Mouse (Mus musculus) layer of hippocampus, postnatal 14 days (tissue): Measurements from ENCODE around the gene Wdr24. TPM values are rescaled to one million over a fixed set of nuclear protein-coding genes. Genes with fewer than 3 reads are reported as not detected.

Experiments
- DNase-seq, 2 experiments: peaks; one replicate each; pipeline ENCODE4 v3.0.0; 2021 to 2022; ENCODE audit warnings: low spot score in 2 of 2, mixed read lengths in 1 of 2
- total RNA-seq, 2 experiments: library from RNA; stranded (reverse); gene quantifications; 2 replicates each; pipeline ENCODE4 v1.2.3; 2021

Gene Wdr24
- total RNA-seq, 2 experiments from 2014 or later: 21.7 to 23.4 TPM

- no peak for DNase-seq
Measured at GRCm38 (mm10) chr17:25830806-25831431, 7.5 kb downstream of the Wdr24 start.

GRCm38 (mm10) chr17:25831451-25832281 lies 8.2 kb downstream of the Wdr24 start:
- DNase-seq: no peak

- DNase-seq: peak; percentile 98 to 99
Measured at GRCm38 (mm10) chr17:25832436-25833290, 9.2 kb downstream of the Wdr24 start.

- peak in 1 of 2 experiments; percentile 89 for DNase-seq
Measured at GRCm38 (mm10) chr17:25833291-25833663, 9.8 kb downstream of the Wdr24 start, which contains the start of gene Stub1. Stub1 (minus strand) TSS chr17:25833404.

GRCm38 (mm10) chr17:25833961-25834594 lies 10.7 kb downstream of the Wdr24 start:
- no peak for DNase-seq

GRCm38 (mm10) chr17:25834595-25835222 lies 11.3 kb downstream of the Wdr24 start:
- DNase-seq: no peak

- no peak for DNase-seq
Measured at GRCm38 (mm10) chr17:25835301-25835700, 11.9 kb downstream of the Wdr24 start.

GRCm38 (mm10) chr17:25835816-25836215 lies 12.4 kb downstream of the Wdr24 start:
- no peak for DNase-seq

- DNase-seq: peak in 1 of 2 experiments; percentile 71
Measured at GRCm38 (mm10) chr17:25836397-25837075, 13.1 kb downstream of the Wdr24 start.

GRCm38 (mm10) chr17:25837076-25837410 lies 13.6 kb downstream of the Wdr24 start, which contains the start of gene Rhbdl1:
Rhbdl1 (minus strand) TSS chr17:25837295.
- peak; percentile 83 to 87 for DNase-seq

GRCm38 (mm10) chr17:25837533-25837932 lies 14.1 kb downstream of the Wdr24 start:
- no peak for DNase-seq

- no peak for DNase-seq
Measured at GRCm38 (mm10) chr17:25838904-25839303, 15.5 kb downstream of the Wdr24 start.

GRCm38 (mm10) chr17:25839455-25840235 lies 16.2 kb downstream of the Wdr24 start:
- DNase-seq: no peak

- no peak for DNase-seq
Measured at GRCm38 (mm10) chr17:25840519-25840918, 17.1 kb downstream of the Wdr24 start.

- no peak for DNase-seq
Measured at GRCm38 (mm10) chr17:25841117-25841880, 17.9 kb downstream of the Wdr24 start, which contains the start of gene Gm20683. Gm20683 (minus strand) TSS chr17:25841763.

- DNase-seq: no peak
Measured at GRCm38 (mm10) chr17:25842509-25842908, 19.1 kb downstream of the Wdr24 start.

- no peak for DNase-seq
Measured at GRCm38 (mm10) chr17:25843122-25843521, 19.7 kb downstream of the Wdr24 start.

GRCm38 (mm10) chr17:25843636-25844395 lies 20.4 kb downstream of the Wdr24 start:
- no peak for DNase-seq
